Mouse (Mus musculus): ENCODE data around the gene S1pr2. TPM values are rescaled to one million over a fixed set of nuclear protein-coding genes. Genes with fewer than 3 reads are reported as not detected.

Gene S1pr2
- total RNA-seq, 2 experiments from 2014 or later = 1.1 to 1.6 TPM

GRCm38 (mm10) chr9:20993165-20993898 is 16.8 kb upstream of the S1pr2 start:
- no peak for DNase-seq (ENCODE audit: low spot score in 2 of 2)
- H3K27ac ChIP-seq = no peak overlapping the region
- H3K4me3 ChIP-seq = no peak overlapping the region
- TF ChIP-seq CTCF (conservative IDR thresholded peaks at IDR 0.05) = no peak

GRCm38 (mm10) chr9:20991587-20991986 is 15.0 kb upstream of the S1pr2 start:
- no peak for TF ChIP-seq CTCF (conservative IDR thresholded peaks at IDR 0.05)
- DNase-seq (ENCODE audit: low spot score in 2 of 2) = no peak
- no peak overlapping the region for H3K4me3 ChIP-seq
- no peak overlapping the region for H3K27ac ChIP-seq

GRCm38 (mm10) chr9:20990861-20991260 is 14.3 kb upstream of the S1pr2 start:
- TF ChIP-seq CTCF (conservative IDR thresholded peaks at IDR 0.05) = no peak
- no peak for DNase-seq (ENCODE audit: low spot score in 2 of 2)
- Histone ChIP-seq H3K4me3 (no peak overlapping the region), H3K27ac (no peak overlapping the region)

GRCm38 (mm10) chr9:20987953-20988352 is 11.4 kb upstream of the S1pr2 start:
- no peak for DNase-seq (ENCODE audit: low spot score in 2 of 2)
- H3K4me3 ChIP-seq = no peak overlapping the region
- H3K27ac ChIP-seq = no peak overlapping the region
- TF ChIP-seq CTCF (conservative IDR thresholded peaks at IDR 0.05) = no peak

GRCm38 (mm10) chr9:20986952-20987686 is 10.5 kb upstream of the S1pr2 start:
- no peak for DNase-seq (ENCODE audit: low spot score in 2 of 2)
- H3K27ac ChIP-seq = no peak overlapping the region
- no peak for TF ChIP-seq CTCF (conservative IDR thresholded peaks at IDR 0.05)
- H3K4me3 ChIP-seq = no peak overlapping the region

- no peak for TF ChIP-seq CTCF (conservative IDR thresholded peaks at IDR 0.05)
- no peak for DNase-seq (ENCODE audit: low spot score in 2 of 2)
- Histone ChIP-seq H3K27ac (no peak overlapping the region), H3K4me3 (no peak overlapping the region)
Observed at GRCm38 (mm10) chr9:20983169-20983568, 6.6 kb upstream of the S1pr2 start.

GRCm38 (mm10) chr9:20982171-20982570 is 5.6 kb upstream of the S1pr2 start:
- DNase-seq (ENCODE audit: low spot score in 2 of 2) = no peak

GRCm38 (mm10) chr9:20979769-20980168 is 3.2 kb upstream of the S1pr2 start:
- TF ChIP-seq CTCF (conservative IDR thresholded peaks at IDR 0.05) = no peak
- no peak for DNase-seq (ENCODE audit: low spot score in 2 of 2)
- H3K27ac ChIP-seq = no peak overlapping the region
- no peak overlapping the region for H3K4me3 ChIP-seq

More at GRCm38 (mm10) chr9:20982171-20982570, 5.6 kb upstream of the S1pr2 start:
- H3K4me3 ChIP-seq = no peak overlapping the region
- TF ChIP-seq CTCF (conservative IDR thresholded peaks at IDR 0.05) = no peak
- H3K27ac ChIP-seq = no peak overlapping the region

- no peak overlapping the region for H3K4me3 ChIP-seq
- TF ChIP-seq CTCF (conservative IDR thresholded peaks at IDR 0.05) = no peak
- no peak overlapping the region for H3K27ac ChIP-seq
- no peak for DNase-seq (ENCODE audit: low spot score in 2 of 2)
Observed at GRCm38 (mm10) chr9:20979181-20979580, 2.6 kb upstream of the S1pr2 start.

GRCm38 (mm10) chr9:20978409-20979095 is 2.0 kb upstream of the S1pr2 start:
- TF ChIP-seq CTCF (conservative IDR thresholded peaks at IDR 0.05) = no peak
- DNase-seq (ENCODE audit: low spot score in 2 of 2) = no peak
- H3K27ac ChIP-seq = no peak overlapping the region
- no peak overlapping the region for H3K4me3 ChIP-seq

GRCm38 (mm10) chr9:20976961-20977689 is 544 bp upstream of the S1pr2 start:
- H3K4me3 ChIP-seq = peak overlapping the region; percentile 79
- H3K27ac ChIP-seq = no peak overlapping the region
- no peak for DNase-seq (ENCODE audit: low spot score in 2 of 2)
- TF ChIP-seq CTCF (conservative IDR thresholded peaks at IDR 0.05) = 0 out of 2 replicates have a peak, but pooled peaks have one; percentile 15

- peak overlapping the region; percentile 79 for H3K4me3 ChIP-seq
- H3K27ac ChIP-seq = peak overlapping the region; percentile 60; the same call in 1 of the 2 replicates
- no peak for DNase-seq (ENCODE audit: low spot score in 2 of 2)
- TF ChIP-seq CTCF (conservative IDR thresholded peaks at IDR 0.05) = no peak
Observed at GRCm38 (mm10) chr9:20975431-20976215, 958 bp downstream of the S1pr2 start.
